Mouse (Mus musculus) lung, adult 2 months (tissue): ENCODE results near the gene St8sia2. TPM values are rescaled to one million over a fixed set of nuclear protein-coding genes. Genes with fewer than 3 reads are reported as not detected.
"Not testable (repeated sequence)": the region's sequence is repeated elsewhere in the genome, so short reads cannot be mapped to it uniquely, and the experiment has no call there.

Source experiments
- DNase-seq: peaks from one replicate; pipeline ENCODE4 v3.0.0; 2022
- H3K4me1 ChIP-seq: fragments of 200-500 bp; 2 replicates; pipeline ENCODE4 v1.6.1; 2011; ENCODE audit warnings: low read length; ENCODE audit not compliant: control insufficient read depth, insufficient read depth
- H3K4me3 ChIP-seq: fragments of 200-500 bp; replicated peaks from 2 replicates; pipeline ENCODE3; 2011; ENCODE audit warnings: low read depth, mild to moderate bottlenecking, control low read depth, low read length; ENCODE audit errors: extremely low read depth
- CTCF ChIP-seq: fragments of 200-500 bp; IDR thresholded peaks from 2 replicates; pipeline ENCODE4 v1.5.1; 2011; ENCODE audit warnings: mild to moderate bottlenecking, low read length, control low read depth; ENCODE audit not compliant: insufficient read depth
- POLR2A ChIP-seq: fragments of 200-500 bp; IDR thresholded peaks from 2 replicates; pipeline ENCODE4 v1.6.1; 2011; ENCODE audit warnings: low read depth, mild to moderate bottlenecking, control low read depth, low read length, borderline replicate concordance; ENCODE audit errors: extremely low read depth
- WGBS: fragments of 180-500 bp; shearing (Covaris S2); methylation state at CpG from one replicate; pipeline ENCODE4 v1.1.7; 2018; 5-methylcytosine and 5-hydroxymethylcytosine counted together
- polyA plus RNA-seq: library from polyadenylated mRNA; depleted of rRNA; stranded (reverse); fragments of >200 nt; gene quantifications from 2 replicates; pipeline ENCODE4 v1.2.3, GENCODE M21; 2012

The St8sia2 gene
- polyA plus RNA-seq, 1 experiment, result 6.2 TPM

- H3K4me1 ChIP-seq, result no peaks in the 10 kb centered on the region
- TF ChIP-seq POLR2A, result no peak
- TF ChIP-seq CTCF, result no peak
- no peak overlapping the region for H3K4me3 ChIP-seq
- 82% methylated on average over 12 of the region's 12 CpGs for WGBS
- DNase-seq, result no peak
Measured at GRCm38 (mm10) chr7:74000743-74001510, 12.6 kb downstream of the St8sia2 start.

- 75% methylated on average over 2 of the region's 2 CpGs for WGBS
- Histone ChIP-seq H3K4me3 (no peak overlapping the region), H3K4me1 (no peaks in the 10 kb centered on the region)
- TF ChIP-seq CTCF (no peak), POLR2A (no peak)
- DNase-seq, result no peak
Measured at GRCm38 (mm10) chr7:73989366-73989765, 24.1 kb downstream of the St8sia2 start.

DNA sequence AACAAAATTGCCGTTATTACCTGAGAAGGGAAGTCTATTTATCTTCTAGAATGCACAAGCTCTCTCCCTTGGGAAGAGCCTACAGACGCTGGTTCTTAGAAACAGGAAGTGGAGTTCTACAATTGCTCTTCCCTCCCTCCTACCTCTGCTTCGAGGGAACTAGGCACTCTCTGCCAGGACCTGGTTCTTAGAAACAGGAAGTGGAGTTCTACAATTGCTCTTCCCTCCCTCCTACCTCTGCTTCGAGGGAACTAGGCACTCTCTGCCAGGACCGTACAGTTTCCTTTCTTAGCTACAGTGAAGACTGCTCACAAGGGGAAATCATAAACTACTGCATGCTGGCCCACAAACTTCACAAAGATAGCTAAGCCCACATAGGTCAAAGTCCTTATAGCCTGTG, 41.3 kb downstream of the St8sia2 start:
- not testable (repeated sequence) for DNase-seq, H3K4me1 ChIP-seq, H3K4me3 ChIP-seq
- 16% methylated on average over 5 of the region's 5 CpGs for WGBS

DNA sequence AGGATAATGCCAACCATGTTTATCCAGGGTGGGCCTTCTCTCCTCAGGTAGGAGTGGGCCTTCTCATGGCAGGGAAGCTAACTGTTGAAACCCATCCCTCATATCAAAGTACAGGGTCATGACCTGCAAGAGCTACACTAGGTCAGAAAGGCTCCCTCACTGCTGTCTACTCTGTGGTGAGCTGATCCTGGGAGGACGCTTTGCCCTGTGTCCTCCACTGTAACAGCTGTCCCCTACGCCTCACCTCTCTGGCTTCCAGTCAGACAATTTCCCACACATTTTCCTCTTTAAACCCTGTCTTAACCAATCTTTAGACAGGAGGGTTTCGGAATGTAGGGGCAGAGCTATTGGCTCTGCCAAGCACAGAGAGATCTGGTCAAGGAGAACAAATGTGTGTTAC, 48.3 kb downstream of the St8sia2 start:
- WGBS, result 86% methylated on average over 3 of the region's 3 CpGs
- Histone ChIP-seq H3K4me3 (no peak overlapping the region), H3K4me1 (no peaks in the 10 kb centered on the region)
- TF ChIP-seq CTCF (no peak), POLR2A (no peak)
- no peak for DNase-seq

- TF ChIP-seq CTCF (no peak), POLR2A (no peak)
- Histone ChIP-seq H3K4me1 (no peaks in the 10 kb centered on the region), H3K4me3 (no peak overlapping the region)
- no peak for DNase-seq
- 77% methylated on average over 5 of the region's 5 CpGs for WGBS
Measured at GRCm38 (mm10) chr7:73962431-73962830, 51.1 kb downstream of the St8sia2 start.

DNA sequence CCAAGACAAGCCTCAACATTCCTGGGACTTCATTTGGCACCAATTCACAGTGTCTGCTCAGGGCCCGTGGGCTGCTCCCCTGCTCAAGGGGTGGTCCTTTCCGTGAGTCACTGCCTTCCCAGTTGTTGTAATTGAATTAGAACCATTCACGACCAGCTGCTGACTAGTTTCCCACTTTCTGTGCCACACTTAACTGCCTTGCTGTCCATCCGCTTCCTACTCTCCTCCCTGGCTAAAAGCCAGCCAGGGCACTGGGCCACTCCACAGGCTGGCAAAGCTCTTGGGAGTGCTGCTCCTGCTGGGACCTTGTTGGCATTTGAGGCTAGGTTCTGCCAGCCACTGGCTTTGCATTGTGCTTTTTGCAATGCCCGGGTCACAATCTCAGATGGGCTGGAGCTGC, 59.0 kb downstream of the St8sia2 start:
- Histone ChIP-seq H3K4me1 (no peaks in the 10 kb centered on the region), H3K4me3 (no peak overlapping the region)
- no peak for DNase-seq
- WGBS, result 48% methylated on average over 5 of the region's 5 CpGs
- no peak for TF ChIP-seq CTCF
- TF ChIP-seq POLR2A, result no peak

GRCm38 (mm10) chr7:73953131-73953530, 60.4 kb downstream of the St8sia2 start:
- no peak overlapping the region for H3K4me3 ChIP-seq
- no peak for TF ChIP-seq POLR2A
- TF ChIP-seq CTCF, result no peak
- no peaks in the 10 kb centered on the region for H3K4me1 ChIP-seq
- no peak for DNase-seq
- WGBS, result 84% methylated on average over 4 of the region's 4 CpGs

- Histone ChIP-seq H3K4me3 (no peak overlapping the region), H3K4me1 (0 out of 2 replicates have a peak, but pooled peaks cover 3% of the 10 kb centered on the region)
- WGBS, result 30% methylated on average over 4 of the region's 4 CpGs
- TF ChIP-seq CTCF (no peak), POLR2A (no peak)
- no peak for DNase-seq
Measured at GRCm38 (mm10) chr7:73941640-73942039, 71.8 kb downstream of the St8sia2 start.

DNA sequence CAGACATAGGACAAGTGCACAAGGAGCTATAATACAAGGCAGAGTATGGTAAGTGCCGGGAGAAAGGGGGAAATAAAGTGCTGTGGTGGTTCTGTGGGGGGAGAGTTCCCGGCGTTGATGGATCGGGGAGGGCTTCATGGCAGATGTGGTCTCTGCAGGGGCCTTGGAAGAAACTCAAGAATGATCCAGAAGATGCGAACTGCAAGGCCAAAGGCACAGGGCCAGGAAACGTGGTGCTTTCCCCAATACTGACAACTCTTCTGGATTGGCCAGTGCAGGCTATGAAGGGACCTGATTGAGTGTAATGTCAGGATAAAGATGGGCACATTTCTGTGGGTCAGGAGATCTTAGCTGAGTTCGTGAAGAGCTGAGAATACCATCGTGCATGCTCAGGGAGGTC, 74.3 kb downstream of the St8sia2 start:
- Histone ChIP-seq H3K4me1 (0 out of 2 replicates have a peak, but pooled peaks cover 1% of the 10 kb centered on the region), H3K4me3 (no peak overlapping the region)
- no peak for TF ChIP-seq POLR2A
- DNase-seq, result no peak
- WGBS, result 87% methylated on average over 8 of the region's 8 CpGs

- no peak for DNase-seq
- 87% methylated on average over 7 of the region's 7 CpGs for WGBS
- no peaks in the 10 kb centered on the region for H3K4me1 ChIP-seq
- no peak overlapping the region for H3K4me3 ChIP-seq
- TF ChIP-seq CTCF (no peak), POLR2A (no peak)
Measured at GRCm38 (mm10) chr7:73938046-73938810, 75.3 kb downstream of the St8sia2 start.
